Mouse (Mus musculus) cerebellum, adult 2 months (tissue): Measurements from ENCODE around the gene Agbl1. TPM values are rescaled to one million over a fixed set of nuclear protein-coding genes. Genes with fewer than 3 reads are reported as not detected.
"Not testable (repeated sequence)": the region's sequence is repeated elsewhere in the genome, so short reads cannot be mapped to it uniquely, and the experiment has no call there.

Source experiments
- DNase-seq, 2 experiments: peaks; one replicate each; pipeline ENCODE4 v3.0.0; 2021
- H3K27ac ChIP-seq: fragments of 200-500 bp; 2 replicates; pipeline ENCODE4 v1.5.1; 2012; ENCODE audit warnings: low read length, control low read depth, inconsistent platforms; ENCODE audit not compliant: insufficient read depth
- H3K27me3 ChIP-seq: fragments of 200-500 bp; 2 replicates; pipeline ENCODE4 v1.6.1; 2012; ENCODE audit warnings: inconsistent platforms, mild to moderate bottlenecking, low read length, moderate library complexity; ENCODE audit not compliant: control insufficient read depth, insufficient read depth
- H3K4me1 ChIP-seq: fragments of 200-500 bp; 2 replicates; pipeline ENCODE4 v1.6.1; 2011; ENCODE audit warnings: low read length; ENCODE audit not compliant: control insufficient read depth, insufficient read depth
- H3K4me3 ChIP-seq: fragments of 200-500 bp; replicated peaks from 2 replicates; pipeline ENCODE3; 2011; ENCODE audit warnings: mild to moderate bottlenecking, low read depth, low read length, control low read depth; ENCODE audit not compliant: insufficient read depth
- CTCF ChIP-seq: fragments of 200-500 bp; IDR thresholded peaks from 2 replicates; pipeline ENCODE4 v1.5.1; 2011; ENCODE audit warnings: low read depth, mild to moderate bottlenecking, control low read depth, low read length, moderate library complexity, borderline replicate concordance; ENCODE audit not compliant: insufficient read depth
- POLR2A ChIP-seq: fragments of 200-500 bp; IDR thresholded peaks from 2 replicates; pipeline ENCODE4 v1.6.1; 2011; ENCODE audit warnings: low read length, control low read depth, borderline replicate concordance; ENCODE audit not compliant: insufficient read depth
- WGBS: fragments of 180-500 bp; shearing (Covaris S2); methylation state at CpG from one replicate; pipeline ENCODE4 v1.1.7; 2018; 5-methylcytosine and 5-hydroxymethylcytosine counted together
- polyA plus RNA-seq: library from polyadenylated mRNA; depleted of rRNA; stranded (reverse); fragments of >200 nt; gene quantifications from 2 replicates; pipeline ENCODE4 v1.2.3, GENCODE M21; 2012

Agbl1 gene
- polyA plus RNA-seq, 1 experiment = 0.05 TPM

DNA sequence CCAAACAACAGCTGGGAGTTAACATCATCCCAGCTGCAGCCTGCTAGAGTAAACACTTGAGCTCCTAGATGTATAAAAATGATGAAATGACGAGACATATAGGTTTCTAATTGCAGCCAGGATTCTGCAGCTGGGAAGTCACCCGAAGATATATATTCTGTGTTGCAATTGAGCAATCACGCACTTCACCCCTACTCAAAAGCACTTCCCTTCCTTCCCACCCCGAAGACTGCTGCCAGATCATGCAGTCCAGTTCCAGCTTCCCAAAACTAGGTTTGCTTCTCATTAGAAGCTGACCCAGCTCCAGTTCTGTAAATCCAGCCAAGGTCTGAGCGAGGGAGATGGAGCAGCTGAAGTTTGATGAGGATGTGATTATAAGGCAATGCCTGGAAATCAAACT is 431.4 kb downstream of the Agbl1 start:
- Histone ChIP-seq H3K4me3 (no peak overlapping the region), H3K27me3 (no peaks in the 10 kb centered on the region), H3K27ac (no peak overlapping the region), H3K4me1 (no peaks in the 10 kb centered on the region)
- no peak for DNase-seq
- WGBS = 82% methylated on average over 5 of the region's 5 CpGs
- TF ChIP-seq CTCF (no peak), POLR2A (no peak)

DNA sequence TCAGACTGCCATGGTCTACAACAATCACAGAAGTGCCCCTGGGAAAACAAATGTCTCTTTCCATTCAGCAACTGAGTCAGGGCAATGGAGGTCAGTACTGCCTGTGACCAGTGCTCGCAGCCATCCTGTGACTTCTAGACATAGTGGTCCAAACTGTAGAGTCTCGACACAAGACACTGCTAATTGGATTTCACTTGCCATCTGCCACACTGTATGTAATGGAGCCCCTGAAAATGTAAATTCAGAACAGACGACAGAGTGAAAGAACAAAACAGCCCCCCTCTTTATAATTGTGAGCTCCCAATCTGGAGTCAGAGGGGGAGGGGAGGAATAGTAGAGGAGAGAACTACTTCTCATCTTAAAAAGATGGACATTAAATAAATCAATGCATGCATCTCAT is 445.2 kb downstream of the Agbl1 start:
- TF ChIP-seq POLR2A (no peak), CTCF (no peak)
- no peak overlapping the region for H3K27ac ChIP-seq
- H3K27me3 ChIP-seq = no peaks in the 10 kb centered on the region
- H3K4me3 ChIP-seq = no peak overlapping the region
- 37% methylated on average over 3 of the region's 3 CpGs for WGBS
- DNase-seq = no peak
- H3K4me1 ChIP-seq = no peaks in the 10 kb centered on the region

DNA sequence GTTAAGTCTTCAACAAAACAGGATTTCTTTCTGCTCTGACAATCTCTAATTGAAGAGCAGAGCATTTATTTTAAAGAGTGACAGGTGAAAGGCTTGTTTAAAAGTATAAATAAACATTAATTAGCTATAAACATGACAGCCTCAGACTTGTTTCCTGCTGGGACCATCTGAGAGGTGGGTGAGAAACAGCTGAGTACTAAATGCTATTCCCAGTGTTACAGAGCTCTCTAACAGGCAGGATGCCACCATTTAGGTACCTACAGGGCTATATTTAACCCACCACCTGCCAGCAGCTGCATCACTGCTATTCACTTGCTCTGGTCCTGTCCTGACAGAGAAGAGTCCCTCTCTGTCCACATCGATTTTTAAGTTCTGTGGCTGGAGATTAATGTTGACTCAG is 471.5 kb downstream of the Agbl1 start:
- WGBS = 53% methylated on average over 1 of the region's 1 CpGs
- no peaks in the 10 kb centered on the region for H3K27me3 ChIP-seq
- TF ChIP-seq POLR2A (no peak), CTCF (no peak)
- no peaks in the 10 kb centered on the region for H3K4me1 ChIP-seq
- DNase-seq = no peak
- H3K27ac ChIP-seq = no peak overlapping the region
- no peak overlapping the region for H3K4me3 ChIP-seq

DNA sequence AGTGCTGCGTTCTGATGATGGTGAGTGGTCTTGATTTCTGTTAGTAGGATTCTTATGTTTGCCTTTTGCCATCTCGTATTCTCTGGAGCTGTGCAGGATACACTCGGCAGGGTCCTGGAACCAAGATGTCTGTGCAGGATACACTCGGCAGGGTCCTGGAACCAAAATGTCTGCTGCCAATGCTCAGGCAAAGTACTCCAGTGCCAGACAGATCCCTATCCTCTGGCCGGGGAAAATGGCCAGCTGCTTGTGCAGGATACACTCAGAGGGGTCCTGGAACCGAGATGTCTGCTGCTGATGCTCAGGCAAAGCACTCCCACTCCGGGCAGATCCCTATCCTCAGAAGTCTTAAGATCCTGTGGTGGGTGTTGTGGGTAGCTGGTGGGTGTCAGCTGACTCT is 502.5 kb downstream of the Agbl1 start:
- WGBS = 21% methylated on average over 7 of the region's 7 CpGs

DNA sequence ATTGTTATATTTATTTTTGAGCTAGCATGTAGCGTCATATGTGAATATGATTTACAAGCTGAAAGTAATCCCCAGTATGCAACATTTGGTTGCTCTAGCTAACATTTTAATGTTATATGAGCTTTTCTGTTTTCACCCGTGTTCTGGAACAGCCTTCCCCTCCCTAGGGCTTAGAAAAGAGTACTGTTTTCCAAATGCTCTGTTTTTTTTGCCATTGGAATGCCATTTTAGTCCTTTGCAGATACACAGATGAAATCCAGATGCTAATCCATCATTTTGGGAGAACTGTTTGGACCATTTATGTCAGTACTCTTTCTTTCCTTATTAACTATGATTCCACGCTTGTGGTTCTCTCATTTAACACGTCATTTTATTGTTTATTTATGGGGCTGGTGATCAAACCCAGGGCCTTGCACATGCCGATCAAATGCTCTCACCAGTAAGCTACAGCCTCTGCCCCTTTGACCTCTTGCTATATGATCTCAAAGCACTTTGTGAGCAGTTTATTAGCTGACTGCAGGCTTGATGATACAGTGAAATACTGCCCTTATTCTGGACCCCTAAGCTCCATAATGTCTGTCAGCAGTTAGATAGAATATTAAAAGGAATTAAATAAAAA is 547.7 kb downstream of the Agbl1 start:
- 81% methylated on average over 5 of the region's 5 CpGs for WGBS
- Histone ChIP-seq H3K4me1 (no peaks in the 10 kb centered on the region), H3K4me3 (no peak overlapping the region), H3K27ac (no peak overlapping the region), H3K27me3 (no peaks in the 10 kb centered on the region)
- TF ChIP-seq CTCF (no peak), POLR2A (no peak)
- no peak for DNase-seq

More for the DNA sequence above, 502.5 kb downstream of the Agbl1 start:
- not testable (repeated sequence) for H3K4me3 ChIP-seq, DNase-seq, H3K27ac ChIP-seq, H3K4me1 ChIP-seq, H3K27me3 ChIP-seq

DNA sequence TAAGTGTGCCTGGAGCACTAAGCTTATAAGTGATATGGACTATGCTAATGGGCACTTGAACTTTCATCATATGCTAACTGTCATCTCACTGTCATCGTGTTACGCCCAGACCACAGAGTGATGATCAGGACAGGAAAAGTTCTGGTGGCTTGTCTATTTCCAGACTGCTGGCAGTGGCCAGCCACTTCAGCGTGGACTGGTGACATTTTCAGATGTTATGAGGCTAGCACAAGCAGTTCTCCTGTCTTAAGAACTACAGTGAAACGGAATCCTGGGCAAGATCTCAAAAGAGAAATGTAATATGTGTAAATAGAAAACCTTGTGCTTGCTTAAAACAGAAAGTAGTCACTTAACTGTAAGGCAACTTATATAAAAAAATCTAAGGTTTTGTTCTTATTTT is 550.8 kb downstream of the Agbl1 start:
- WGBS = 89% methylated on average over 4 of the region's 4 CpGs
- no peak for DNase-seq
- TF ChIP-seq POLR2A (no peak), CTCF (no peak)
- Histone ChIP-seq H3K4me3 (no peak overlapping the region), H3K4me1 (no peaks in the 10 kb centered on the region), H3K27me3 (no peaks in the 10 kb centered on the region), H3K27ac (no peak overlapping the region)

DNA sequence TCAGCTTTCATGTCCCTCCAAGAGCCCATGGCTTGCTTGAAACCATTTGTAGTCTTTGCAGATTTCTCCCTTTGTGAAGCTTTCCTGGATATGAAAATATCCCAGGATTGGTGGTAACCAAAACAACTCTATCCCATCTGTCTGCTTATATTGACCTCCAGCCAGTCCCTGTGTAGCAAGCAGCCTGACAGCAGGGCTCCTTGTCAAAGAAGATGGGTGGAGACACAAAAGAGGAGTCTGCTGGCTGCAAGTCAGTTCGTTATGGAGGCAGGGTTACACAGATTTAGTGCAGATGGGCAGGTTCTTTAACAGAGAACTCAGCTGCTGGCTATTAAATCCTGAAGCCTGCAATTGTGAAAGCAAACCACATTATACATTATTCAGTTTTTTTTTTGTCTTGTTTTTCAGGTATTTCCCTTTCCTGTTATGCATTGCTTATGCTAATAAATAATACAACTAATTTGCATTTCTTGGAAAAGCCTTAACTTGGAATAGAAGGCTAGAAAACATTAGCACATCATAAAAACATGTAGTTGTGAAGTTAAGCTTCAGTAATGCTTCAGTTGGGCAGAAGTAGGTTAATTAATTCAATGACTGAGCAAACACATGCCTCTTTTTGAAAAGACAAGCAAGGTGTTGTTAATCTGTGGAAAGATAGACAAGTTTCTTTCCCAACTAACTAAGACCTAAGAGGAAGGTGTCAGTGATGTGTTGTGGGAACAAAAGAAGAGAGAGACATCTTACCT is 559.0 kb downstream of the Agbl1 start:
- WGBS = 11% methylated on average over 1 of the region's 1 CpGs
- no peak for TF ChIP-seq POLR2A
- no peak for TF ChIP-seq CTCF
- no peak for DNase-seq
- H3K27me3 ChIP-seq = no peaks in the 10 kb centered on the region
- H3K4me1 ChIP-seq = no peaks in the 10 kb centered on the region
- no peak overlapping the region for H3K27ac ChIP-seq
- H3K4me3 ChIP-seq = no peak overlapping the region

DNA sequence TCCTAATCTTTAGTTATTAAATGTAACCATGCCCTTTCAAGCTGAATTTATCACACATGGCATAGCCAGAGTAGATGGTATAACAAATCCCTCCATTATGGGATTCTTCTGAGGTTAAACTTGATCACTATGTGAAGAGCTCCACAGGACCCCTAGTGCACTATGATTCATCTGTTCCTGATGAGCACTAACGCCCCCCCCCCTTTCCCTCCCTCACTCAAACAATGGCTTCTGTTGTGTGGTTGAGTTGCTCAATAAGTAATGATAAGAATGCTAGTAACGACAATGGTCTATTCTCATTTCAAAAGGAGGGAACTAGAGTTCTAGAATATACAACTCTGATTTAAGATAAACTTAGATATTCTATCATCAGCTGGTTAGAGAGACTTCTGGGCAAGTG is 560.4 kb downstream of the Agbl1 start:
- H3K27ac ChIP-seq = no peak overlapping the region
- no peaks in the 10 kb centered on the region for H3K4me1 ChIP-seq
- TF ChIP-seq POLR2A = no peak
- TF ChIP-seq CTCF = no peak
- no peaks in the 10 kb centered on the region for H3K27me3 ChIP-seq
- no peak for DNase-seq
- 73% methylated on average over 2 of the region's 2 CpGs for WGBS
- H3K4me3 ChIP-seq = no peak overlapping the region
